Mouse (Mus musculus): ENCODE results near the gene Ap1g1.
"Not testable (repeated sequence)": the region's sequence is repeated elsewhere in the genome, so short reads cannot be mapped to it uniquely, and the experiment has no call there.

The Ap1g1 gene

GRCm38 (mm10) chr8:109868003-109868679 is 89.8 kb downstream of the Ap1g1 start, which contains the start of gene Phlpp2:
Gene Phlpp2, plus strand, starts transcription at chr8:109868542.
- DNase-seq = peak; percentile 95

GRCm38 (mm10) chr8:109868680-109869361 is 90.5 kb downstream of the Ap1g1 start:
- DNase-seq = peak; percentile 25

GRCm38 (mm10) chr8:109871056-109871455 is 92.7 kb downstream of the Ap1g1 start:
- no peak for DNase-seq

GRCm38 (mm10) chr8:109873800-109874199 is 95.4 kb downstream of the Ap1g1 start:
- not testable (repeated sequence) for DNase-seq

GRCm38 (mm10) chr8:109880012-109880662 is 101.8 kb downstream of the Ap1g1 start:
- DNase-seq = no peak

- no peak for DNase-seq
Measured at GRCm38 (mm10) chr8:109885294-109885693, 106.9 kb downstream of the Ap1g1 start.

GRCm38 (mm10) chr8:109889211-109889610 is 110.9 kb downstream of the Ap1g1 start:
- DNase-seq = no peak

- DNase-seq = no peak
Measured at GRCm38 (mm10) chr8:109890794-109891585, 112.6 kb downstream of the Ap1g1 start.

- DNase-seq = no peak
Measured at GRCm38 (mm10) chr8:109894636-109895035, 116.3 kb downstream of the Ap1g1 start.

- no peak for DNase-seq
Measured at GRCm38 (mm10) chr8:109895355-109895754, 117.0 kb downstream of the Ap1g1 start.

- DNase-seq = no peak
Measured at GRCm38 (mm10) chr8:109902379-109902778, 124.0 kb downstream of the Ap1g1 start.

- no peak for DNase-seq
Measured at GRCm38 (mm10) chr8:109903909-109904469, 125.6 kb downstream of the Ap1g1 start.

GRCm38 (mm10) chr8:109904928-109905668 is 126.7 kb downstream of the Ap1g1 start:
- DNase-seq = no peak

GRCm38 (mm10) chr8:109906907-109907306 is 128.6 kb downstream of the Ap1g1 start:
- no peak for DNase-seq

GRCm38 (mm10) chr8:109907376-109907775 is 129.0 kb downstream of the Ap1g1 start:
- DNase-seq = no peak

Data from lung, postnatal 36 days (tissue).